Mouse (Mus musculus): Measurements from ENCODE around the gene Gm20388. TPM values are rescaled to one million over a fixed set of nuclear protein-coding genes. Genes with fewer than 3 reads are reported as not detected.

Gene Gm20388
- polyA plus RNA-seq, 1 experiment from 2014 or later: not detected

GRCm38 (mm10) chr8:121946351-121946750, 2035.7 kb downstream of the Gm20388 start:
- WGBS: 91% methylated on average over 7 of the region's 7 CpGs
- no peak for TF ChIP-seq CTCF (IDR thresholded peaks at IDR 0.05; ENCODE audit: low read depth)
- H3K9ac ChIP-seq (ENCODE audit: low read depth, low read length): no peak overlapping the region
- H3K4me3 ChIP-seq (ENCODE audit: low read depth, low read length): no peak overlapping the region
- no peak for ATAC-seq
- H3K27me3 ChIP-seq (replicated peaks; ENCODE audit: control insufficient read depth, insufficient read depth, low read length): no peaks in the 10 kb centered on the region
- H3K4me1 ChIP-seq (replicated peaks; ENCODE audit: control insufficient read depth, insufficient read depth, low read length): no peaks in the 10 kb centered on the region
- H3K4me2 ChIP-seq (replicated peaks; ENCODE audit: low read depth): no peak overlapping the region
- no peaks in the 10 kb centered on the region for H3K36me3 ChIP-seq (ENCODE audit: control insufficient read depth, insufficient read depth)
- H3K9me3 ChIP-seq (ENCODE audit: control insufficient read depth): no peaks in the 10 kb centered on the region
- no peak overlapping the region for H3K27ac ChIP-seq (ENCODE audit: low read depth, low read length)

GRCm38 (mm10) chr8:121947047-121947752, 2036.6 kb downstream of the Gm20388 start:
- WGBS: 36% methylated on average over 19 of the region's 19 CpGs

GRCm38 (mm10) chr8:121947753-121948141, 2037.1 kb downstream of the Gm20388 start:
- Histone ChIP-seq H3K9me3 (ENCODE audit: control insufficient read depth) (no peaks in the 10 kb centered on the region), H3K27me3 (replicated peaks; ENCODE audit: control insufficient read depth, insufficient read depth, low read length) (no peaks in the 10 kb centered on the region), H3K36me3 (ENCODE audit: control insufficient read depth, insufficient read depth) (no peaks in the 10 kb centered on the region), H3K4me3 (ENCODE audit: low read depth, low read length) (peak overlapping the region; percentile 32), H3K4me2 (replicated peaks; ENCODE audit: low read depth) (peak overlapping the region; percentile 67), H3K9ac (ENCODE audit: low read depth, low read length) (peak overlapping the region; percentile 38; the same call in 1 of the 2 replicates), H3K27ac (ENCODE audit: low read depth, low read length) (peak overlapping the region; percentile 41; the same call in 1 of the 2 replicates), H3K4me1 (replicated peaks; ENCODE audit: control insufficient read depth, insufficient read depth, low read length) (peaks cover 5% of the 10 kb centered on the region; the same call in 1 of the 2 replicates)
- WGBS: under 1% methylated on average over 18 of the region's 18 CpGs
- ATAC-seq: no peak
- no peak for TF ChIP-seq CTCF (IDR thresholded peaks at IDR 0.05; ENCODE audit: low read depth)

More at GRCm38 (mm10) chr8:121947047-121947752, 2036.6 kb downstream of the Gm20388 start:
- ATAC-seq: no peak
- peak overlapping the region; percentile 38; the same call in 1 of the 2 replicates for H3K9ac ChIP-seq (ENCODE audit: low read depth, low read length)
- peak overlapping the region; percentile 67 for H3K4me2 ChIP-seq (replicated peaks; ENCODE audit: low read depth)
- peak overlapping the region; percentile 41; the same call in 1 of the 2 replicates for H3K27ac ChIP-seq (ENCODE audit: low read depth, low read length)
- H3K4me1 ChIP-seq (replicated peaks; ENCODE audit: control insufficient read depth, insufficient read depth, low read length): 0 out of 2 replicates have a peak, but pooled peaks cover 2% of the 10 kb centered on the region
- no peaks in the 10 kb centered on the region for H3K27me3 ChIP-seq (replicated peaks; ENCODE audit: control insufficient read depth, insufficient read depth, low read length)
- H3K9me3 ChIP-seq (ENCODE audit: control insufficient read depth): no peaks in the 10 kb centered on the region
- H3K4me3 ChIP-seq (ENCODE audit: low read depth, low read length): peak overlapping the region; percentile 32
- no peaks in the 10 kb centered on the region for H3K36me3 ChIP-seq (ENCODE audit: control insufficient read depth, insufficient read depth)
- no peak for TF ChIP-seq CTCF (IDR thresholded peaks at IDR 0.05; ENCODE audit: low read depth)

GRCm38 (mm10) chr8:121948321-121949145, 2037.9 kb downstream of the Gm20388 start:
- no peaks in the 10 kb centered on the region for H3K27me3 ChIP-seq (replicated peaks; ENCODE audit: control insufficient read depth, insufficient read depth, low read length)
- peak overlapping the region; percentile 41; the same call in 1 of the 2 replicates for H3K27ac ChIP-seq (ENCODE audit: low read depth, low read length)
- H3K9me3 ChIP-seq (ENCODE audit: control insufficient read depth): no peaks in the 10 kb centered on the region
- H3K4me3 ChIP-seq (ENCODE audit: low read depth, low read length): peak overlapping the region; percentile 32
- peak overlapping the region; percentile 12; the same call in 1 of the 2 replicates for H3K9ac ChIP-seq (ENCODE audit: low read depth, low read length)
- ATAC-seq: no peak
- H3K36me3 ChIP-seq (ENCODE audit: control insufficient read depth, insufficient read depth): 0 out of 2 replicates have a peak, but pooled peaks cover 6% of the 10 kb centered on the region
- WGBS: 59% methylated on average over 19 of the region's 19 CpGs
- peaks cover 5% of the 10 kb centered on the region; the same call in 1 of the 2 replicates for H3K4me1 ChIP-seq (replicated peaks; ENCODE audit: control insufficient read depth, insufficient read depth, low read length)
- TF ChIP-seq CTCF (IDR thresholded peaks at IDR 0.05; ENCODE audit: low read depth): no peak
- peak overlapping the region; percentile 67 for H3K4me2 ChIP-seq (replicated peaks; ENCODE audit: low read depth)

GRCm38 (mm10) chr8:121949222-121949800, 2038.7 kb downstream of the Gm20388 start, which contains the start of gene Banp:
Gene Banp (plus strand): TSS chr8:121949750.
- Histone ChIP-seq H3K27ac (ENCODE audit: low read depth, low read length) (peak within 1 kb of the TSS; percentile 100), H3K9ac (ENCODE audit: low read depth, low read length) (peak within 1 kb of the TSS; percentile 100), H3K36me3 (ENCODE audit: control insufficient read depth, insufficient read depth) (0 out of 2 replicates have a peak, but pooled peaks cover 11% of the 10 kb centered on the region), H3K4me1 (replicated peaks; ENCODE audit: control insufficient read depth, insufficient read depth, low read length) (peaks cover 5% of the 10 kb centered on the region; the same call in 1 of the 2 replicates), H3K9me3 (ENCODE audit: control insufficient read depth) (no peaks in the 10 kb centered on the region), H3K4me2 (replicated peaks; ENCODE audit: low read depth) (peak within 1 kb of the TSS; percentile 77), H3K4me3 (ENCODE audit: low read depth, low read length) (peak within 1 kb of the TSS; percentile 86), H3K27me3 (replicated peaks; ENCODE audit: control insufficient read depth, insufficient read depth, low read length) (no peaks in the 10 kb centered on the region)
- no peak for TF ChIP-seq CTCF (IDR thresholded peaks at IDR 0.05; ENCODE audit: low read depth)
- WGBS: 44% methylated on average over 6 of the region's 6 CpGs
- no peak for ATAC-seq
